Mouse (Mus musculus) CH12F3 (cell line): Measurements from ENCODE around the gene Hoxa2.

ENCODE experiments used
- in situ Hi-C: fragments of 300-500 bp; cut with MboI; formaldehyde crosslinking; loops from 2 replicates; pipeline ENCODE4 v1.14.3; 2020; ENCODE audit warnings: low sequenced_read_pairs

Hoxa2 gene

DNA sequence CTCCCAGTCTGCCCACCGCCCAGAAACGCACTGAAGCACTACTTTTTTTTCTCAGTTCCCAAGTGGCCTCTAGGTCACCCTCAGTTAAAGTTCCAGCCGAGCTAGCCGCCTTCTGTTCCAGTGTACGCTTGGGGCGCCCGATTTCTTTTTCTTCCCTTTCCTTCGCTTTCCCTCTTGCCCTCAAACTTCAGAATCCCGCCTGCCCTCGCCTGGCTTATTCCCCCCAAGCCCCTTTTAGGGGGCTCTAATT, 38.4 kb upstream of the Hoxa2 start:
- in situ Hi-C loops: loop anchor here (25.0 kb wide), 1 partner anchor 341 kb away; no protein-coding TSS in a partner anchor

DNA sequence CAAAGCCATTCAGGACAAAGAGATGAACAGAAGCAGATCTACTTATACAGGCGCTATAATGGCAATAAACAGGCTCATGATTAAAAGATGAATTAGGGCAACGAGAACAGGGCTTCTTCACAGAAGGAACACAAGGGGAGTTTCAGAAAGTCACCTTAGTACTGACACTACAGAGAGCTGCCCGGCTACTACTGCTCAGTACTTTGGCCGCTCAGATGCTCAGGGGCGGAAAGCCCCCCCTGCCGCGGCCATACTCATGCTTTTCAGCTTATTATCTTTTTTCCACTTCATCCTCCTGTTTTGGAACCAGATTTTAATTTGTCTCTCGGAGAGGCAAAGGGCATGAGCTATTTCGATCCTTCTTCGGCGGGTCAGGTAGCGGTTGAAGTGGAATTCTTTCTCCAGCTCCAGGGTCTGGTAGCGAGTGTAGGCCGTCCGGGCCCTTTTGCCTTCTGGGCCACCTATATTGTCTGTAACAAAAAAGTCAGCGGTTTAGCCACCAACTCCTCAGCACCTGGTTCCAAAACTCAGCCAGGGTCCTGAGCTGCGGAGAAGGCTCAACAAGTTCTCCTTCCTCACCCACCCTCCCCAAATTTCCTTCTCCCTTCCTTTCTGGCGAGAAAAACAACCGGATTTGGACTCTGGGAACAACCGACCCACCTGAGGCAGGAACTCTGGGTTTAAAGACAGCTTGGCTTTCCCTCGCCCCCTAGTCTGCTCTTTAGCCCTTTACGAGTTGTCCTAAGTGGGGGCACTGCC, 37.9 kb upstream of the Hoxa2 start:
- in situ Hi-C loops: loop anchor here (25.0 kb wide), 1 partner anchor 340 kb away; no protein-coding TSS in a partner anchor

- in situ Hi-C loops: loop anchor here (25.0 kb wide), 1 partner anchor 339 kb away; no protein-coding TSS in a partner anchor
Measured at GRCm38 (mm10) chr6:52201269-52201668, 36.6 kb upstream of the Hoxa2 start.

DNA sequence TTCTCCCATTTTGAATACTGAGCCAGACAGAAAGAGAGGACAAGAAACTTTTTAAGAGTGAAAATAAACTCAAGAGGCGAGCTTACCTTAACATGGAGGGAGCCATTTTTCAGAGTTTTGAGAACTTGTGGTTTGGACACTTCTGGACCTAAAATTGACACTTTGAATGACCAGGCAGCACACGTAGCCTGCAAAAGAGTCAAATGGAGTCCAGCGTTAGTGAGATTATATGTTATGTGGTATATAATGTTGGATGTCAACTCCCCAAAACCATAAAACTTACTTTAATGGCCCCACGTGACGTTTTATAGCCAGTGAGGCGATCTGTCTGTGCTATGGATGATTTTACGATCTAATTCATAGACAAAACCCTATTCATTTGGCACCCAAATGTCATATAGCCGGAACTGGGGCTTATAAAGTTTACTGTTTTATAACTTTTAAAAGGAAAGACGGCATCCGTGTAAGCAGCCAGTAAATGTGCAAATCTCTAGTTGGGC, 36.2 kb upstream of the Hoxa2 start:
- in situ Hi-C loops: loop anchor here (25.0 kb wide), 1 partner anchor 338 kb away; no protein-coding TSS in a partner anchor

DNA sequence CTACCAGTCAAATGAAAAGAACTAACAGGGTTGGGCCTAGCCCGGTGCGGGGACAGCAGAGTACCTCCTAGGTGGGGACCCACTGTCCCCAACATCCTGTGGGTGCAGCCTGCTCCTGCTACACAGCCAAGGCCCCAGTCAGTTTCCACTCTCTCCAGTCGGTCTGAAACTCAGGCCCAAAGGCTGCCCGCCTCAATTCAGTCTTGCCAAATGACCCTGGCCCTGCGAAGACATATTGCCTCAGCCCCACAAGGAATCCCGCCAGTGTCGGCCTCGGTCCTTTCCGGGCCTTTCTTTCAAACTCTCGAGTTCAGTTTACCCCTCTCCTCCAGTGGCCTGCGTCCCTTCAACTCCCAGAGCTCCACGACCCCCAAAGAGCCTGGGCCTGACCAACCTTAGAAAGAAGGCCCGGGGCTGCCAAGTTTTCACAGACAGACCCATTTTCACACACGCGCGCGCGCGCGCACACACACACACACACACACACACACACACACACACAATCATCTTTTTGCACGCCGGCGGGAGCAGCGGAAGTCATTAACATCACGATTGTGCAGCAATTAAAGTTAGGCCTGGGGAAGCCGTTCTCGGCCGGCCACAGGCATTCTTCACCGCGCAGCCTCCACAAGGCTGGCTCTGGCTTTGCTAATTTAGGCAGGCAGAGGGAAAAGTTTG, 35.6 kb upstream of the Hoxa2 start:
- in situ Hi-C loops: loop anchor here (25.0 kb wide), 1 partner anchor 338 kb away; no protein-coding TSS in a partner anchor

- in situ Hi-C loops: no loop called here
Measured at GRCm38 (mm10) chr6:52197271-52197670, 32.6 kb upstream of the Hoxa2 start.

GRCm38 (mm10) chr6:52196811-52197210, 32.2 kb upstream of the Hoxa2 start:
- in situ Hi-C loops: no loop called here

DNA sequence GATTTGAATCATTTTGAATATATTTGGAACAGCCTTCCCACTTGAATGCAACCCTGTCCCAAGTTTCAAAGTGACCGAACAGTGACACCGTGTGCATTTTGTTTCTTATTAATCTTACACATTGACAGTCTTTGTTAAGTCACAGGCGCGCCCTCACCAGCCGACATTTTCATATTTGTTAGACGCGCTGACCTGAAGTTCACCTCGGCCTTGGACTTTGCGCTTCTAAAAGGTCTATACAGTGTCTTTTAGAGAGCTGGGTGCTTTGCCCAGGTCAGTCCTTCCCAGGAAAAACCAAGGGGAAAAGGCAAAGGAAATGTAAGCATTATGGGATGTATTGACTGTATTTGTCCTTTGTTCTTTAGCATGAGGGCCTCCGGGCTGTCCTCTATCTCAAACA, 30.1 kb upstream of the Hoxa2 start:
- in situ Hi-C loops: no loop called here

DNA sequence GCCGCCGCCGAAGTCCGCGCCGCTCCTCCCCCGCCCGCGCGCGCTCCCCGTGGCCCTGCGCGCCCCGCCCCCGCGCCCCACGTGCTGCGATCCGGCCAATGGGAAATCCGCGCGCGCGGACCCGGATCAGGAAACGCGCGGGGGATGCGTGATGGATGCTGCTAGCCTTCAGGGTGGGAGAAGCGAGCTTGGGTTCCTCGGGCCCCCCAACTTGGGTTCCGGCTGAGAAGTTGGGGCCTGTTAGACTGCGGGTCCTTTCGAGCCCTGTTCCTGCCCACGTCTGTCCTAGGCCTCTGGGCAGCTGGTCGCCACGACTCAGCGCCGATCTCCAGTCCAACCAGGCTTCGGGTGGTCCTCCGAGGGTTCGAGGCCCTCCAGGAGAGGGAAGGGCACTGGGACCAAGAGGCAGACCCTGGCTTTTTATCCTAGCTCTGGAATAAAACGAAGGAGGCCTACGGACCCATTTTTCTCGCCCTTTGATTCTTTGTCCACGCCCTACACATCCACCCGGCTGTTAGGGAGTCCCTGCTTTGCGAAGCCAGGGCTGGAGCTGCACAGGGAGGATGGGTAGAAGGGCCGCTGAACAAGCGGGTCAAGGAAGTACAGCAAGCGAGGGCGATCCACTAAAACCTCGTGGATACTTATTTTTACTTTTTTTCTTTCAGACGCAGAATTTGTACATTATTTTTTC, 27.4 kb upstream of the Hoxa2 start:
- in situ Hi-C loops: no loop called here

GRCm38 (mm10) chr6:52190906-52191810, 26.5 kb upstream of the Hoxa2 start, which contains the start of gene Hoxa4:
TSS of gene Hoxa4 (minus strand) at chr6:52191753.
- in situ Hi-C loops: no loop called here

DNA sequence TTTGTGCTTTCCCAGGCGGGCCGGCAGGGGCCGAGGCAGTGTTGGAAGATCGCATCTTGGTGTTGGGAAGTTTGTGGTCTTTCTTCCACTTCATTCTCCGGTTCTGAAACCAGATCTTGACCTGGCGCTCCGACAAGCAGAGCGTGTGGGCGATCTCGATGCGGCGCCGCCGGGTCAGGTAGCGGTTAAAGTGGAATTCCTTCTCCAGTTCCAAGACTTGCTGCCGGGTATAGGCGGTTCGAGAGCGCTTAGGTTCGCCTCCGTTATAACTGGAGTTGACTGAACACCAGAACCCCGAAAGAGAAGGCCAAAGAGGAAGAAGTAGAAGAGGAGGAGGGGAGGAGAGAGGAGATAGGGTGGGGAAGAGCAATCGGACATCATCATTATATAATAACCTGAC, 25.8 kb upstream of the Hoxa2 start:
- in situ Hi-C loops: no loop called here

GRCm38 (mm10) chr6:52189909-52190308, 25.3 kb upstream of the Hoxa2 start:
- in situ Hi-C loops: no loop called here

DNA sequence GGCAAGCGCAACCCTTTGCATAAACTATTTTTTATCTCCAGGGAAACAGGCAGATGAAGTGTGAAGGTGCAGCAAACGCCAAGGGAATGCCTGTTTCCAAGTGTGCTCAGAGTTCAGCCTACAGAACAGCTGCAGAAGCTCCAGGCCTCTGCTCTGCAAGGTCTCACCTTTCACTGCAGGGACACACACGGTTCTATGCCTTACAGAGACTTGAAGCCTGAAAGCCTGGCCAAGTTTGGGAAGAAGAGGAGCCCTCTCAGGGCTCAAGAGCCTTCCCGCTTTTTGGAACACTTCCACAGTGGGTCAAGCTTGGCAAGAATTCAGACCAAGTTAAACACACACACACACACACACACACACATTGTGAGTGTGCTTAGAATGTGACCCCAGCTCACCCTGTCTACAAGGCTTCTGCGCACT, 24.6 kb upstream of the Hoxa2 start:
- in situ Hi-C loops: no loop called here

DNA sequence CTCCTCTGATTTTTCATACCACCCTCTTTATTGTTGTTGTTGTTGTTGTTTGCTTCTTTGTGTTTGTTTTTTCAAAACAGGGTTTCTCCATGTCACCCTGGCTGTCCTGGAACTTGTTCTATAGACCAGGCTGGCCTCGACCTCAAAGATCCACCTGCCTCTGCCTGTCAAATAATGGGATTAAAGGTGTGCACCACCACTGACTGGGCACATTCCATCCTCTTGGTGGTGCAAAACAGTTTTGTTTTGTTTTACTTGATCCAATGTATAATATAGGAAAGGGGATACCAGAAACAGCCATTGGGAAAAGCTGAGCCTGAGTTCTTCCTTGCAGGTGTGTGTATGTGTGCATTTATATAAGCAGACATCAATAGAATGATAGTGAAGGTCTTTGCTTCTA, 21.9 kb upstream of the Hoxa2 start:
- in situ Hi-C loops: no loop called here

DNA sequence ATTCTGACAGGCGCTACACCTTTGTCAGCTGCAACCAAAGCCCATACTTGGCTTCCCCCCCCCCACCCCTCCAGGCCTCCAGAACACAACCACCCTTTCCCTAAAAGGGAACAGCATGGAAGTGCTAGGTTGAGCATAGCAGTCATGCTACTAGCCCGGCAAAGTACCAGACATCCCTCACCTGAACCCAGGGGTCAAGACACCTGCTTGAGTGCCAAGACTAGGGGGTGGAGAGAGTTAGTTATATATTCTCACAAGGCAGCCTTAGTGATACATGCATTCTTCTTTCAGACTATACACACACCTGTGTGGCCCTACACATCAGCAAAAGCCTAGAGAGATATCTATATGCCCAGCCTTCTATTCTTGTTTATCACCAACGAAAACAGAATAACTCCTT, 21.2 kb upstream of the Hoxa2 start:
- in situ Hi-C loops: no loop called here

GRCm38 (mm10) chr6:52185222-52185621, 20.6 kb upstream of the Hoxa2 start:
- in situ Hi-C loops: no loop called here

DNA sequence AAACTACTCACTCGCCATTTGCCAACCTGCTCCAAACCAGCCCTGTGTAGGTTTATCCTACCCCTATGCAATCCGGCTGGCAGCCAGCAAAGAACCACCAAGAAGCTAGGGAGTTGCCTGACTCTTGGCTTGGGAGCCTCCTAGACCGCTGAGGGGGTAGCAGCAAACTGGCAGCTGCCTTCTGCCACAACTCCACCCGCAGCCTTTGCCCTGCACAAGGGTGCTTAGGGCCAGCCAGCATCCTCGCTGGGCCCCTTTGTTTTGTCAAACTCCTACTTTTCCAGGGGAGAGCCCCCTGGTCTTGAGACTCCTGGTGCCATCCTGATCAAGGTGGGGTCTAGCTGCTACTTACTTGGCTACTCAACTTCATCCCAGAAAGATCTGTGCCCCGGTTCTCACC, 20.0 kb upstream of the Hoxa2 start:
- in situ Hi-C loops: no loop called here

- in situ Hi-C loops: no loop called here
Measured at GRCm38 (mm10) chr6:52183311-52184080, 18.9 kb upstream of the Hoxa2 start.

- in situ Hi-C loops: no loop called here
Measured at GRCm38 (mm10) chr6:52182793-52183192, 18.2 kb upstream of the Hoxa2 start.

DNA sequence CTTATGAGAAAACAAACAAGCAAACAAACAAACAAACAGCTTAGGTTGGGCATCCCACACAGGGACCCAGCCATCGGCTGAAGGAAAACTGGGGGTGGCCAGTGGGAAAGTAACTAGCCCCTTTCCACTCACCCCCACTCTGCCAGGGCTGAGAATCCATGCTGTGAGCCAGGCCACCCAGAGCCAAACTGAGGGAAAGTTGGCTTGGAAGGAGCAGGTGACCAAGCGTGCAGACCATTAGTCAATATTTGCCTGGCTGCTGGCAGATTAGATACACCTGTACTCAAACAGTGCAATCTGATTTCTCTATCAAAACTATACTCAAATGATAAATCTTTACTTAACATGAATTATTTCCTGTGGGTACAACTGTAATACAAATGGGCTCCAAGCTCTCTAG, 17.4 kb upstream of the Hoxa2 start:
- in situ Hi-C loops: no loop called here
